Mouse (Mus musculus): ENCODE measurements around the gene Cep89.

GRCm38 (mm10) chr7:35486553-35486952 is 89.7 kb downstream of the Cep89 start:
- TF ChIP-seq CTCF (conservative IDR thresholded peaks at IDR 0.05; ENCODE audit: low read length) (no peak), POU5F1 (IDR thresholded peaks at IDR 0.05; ENCODE audit: borderline replicate concordance, low read length) (no peak)

Measured in E14TG2a.4 (cell line).